Mouse (Mus musculus) cerebellum, adult 8-10 months (tissue): Measurements from ENCODE around the gene Fkbp11.

Experiments
- DNase-seq: peaks from one replicate; pipeline ENCODE4 v3.0.0; 2022

Fkbp11 gene

DNA sequence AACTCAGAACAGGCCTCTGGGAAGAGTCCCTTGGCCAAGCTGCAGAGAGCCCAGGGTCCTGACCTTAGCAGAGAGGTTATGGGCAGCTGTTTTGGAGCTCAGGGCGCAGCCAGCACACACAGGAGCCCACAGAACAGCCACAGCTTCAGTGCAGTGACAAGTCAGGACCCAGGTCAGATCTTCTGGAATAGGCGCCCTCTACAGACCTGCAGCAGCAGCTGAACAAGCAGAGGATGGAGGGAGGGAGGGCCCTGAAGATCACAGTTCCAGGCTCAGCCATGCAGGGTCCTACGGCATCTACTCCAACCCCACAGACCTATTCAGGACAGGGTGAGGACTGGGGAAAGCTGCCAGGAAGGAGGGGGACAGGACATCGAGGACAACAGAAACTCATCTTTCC is 10.8 kb upstream of the Fkbp11 start:
- DNase-seq: no peak

DNA sequence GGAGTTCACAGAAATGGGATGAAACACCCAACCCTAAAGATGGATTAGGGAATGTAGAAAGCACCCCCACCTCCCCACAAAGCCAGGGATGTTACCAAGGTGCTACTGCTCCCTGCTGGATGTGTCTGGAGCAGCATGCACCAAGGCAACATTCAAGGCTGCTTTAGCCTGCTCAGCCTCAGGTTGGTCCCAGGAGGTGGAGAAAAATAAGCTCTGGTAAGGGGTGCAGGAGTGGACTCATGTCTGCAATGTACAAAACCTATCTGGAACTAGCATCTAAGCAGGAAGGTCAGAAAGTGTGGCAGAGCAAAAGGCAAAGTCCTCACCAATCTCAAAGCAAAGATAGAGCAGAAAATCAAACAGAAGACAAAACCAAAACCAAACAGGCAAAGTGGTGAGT is 9.9 kb upstream of the Fkbp11 start:
- no peak for DNase-seq

DNA sequence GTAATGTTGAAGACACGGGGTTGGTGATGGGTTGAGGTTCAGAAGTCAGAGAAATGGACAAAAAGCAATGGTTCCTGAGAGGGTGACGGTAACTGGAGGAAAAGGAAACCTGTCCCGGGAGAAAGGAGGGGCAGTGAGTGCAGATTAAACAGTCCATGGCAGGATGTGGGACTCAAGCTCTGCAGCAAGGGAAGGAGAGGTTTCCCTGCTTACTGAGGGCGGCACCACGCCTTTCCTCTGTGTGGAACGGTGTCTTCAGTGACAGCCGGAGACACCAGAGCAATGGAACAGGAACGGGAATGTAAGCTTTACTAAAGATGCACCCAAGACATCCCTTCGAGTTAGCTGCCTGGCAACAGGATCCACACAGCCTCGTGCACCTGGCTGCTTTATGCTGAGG is 8.5 kb upstream of the Fkbp11 start:
- no peak for DNase-seq

DNA sequence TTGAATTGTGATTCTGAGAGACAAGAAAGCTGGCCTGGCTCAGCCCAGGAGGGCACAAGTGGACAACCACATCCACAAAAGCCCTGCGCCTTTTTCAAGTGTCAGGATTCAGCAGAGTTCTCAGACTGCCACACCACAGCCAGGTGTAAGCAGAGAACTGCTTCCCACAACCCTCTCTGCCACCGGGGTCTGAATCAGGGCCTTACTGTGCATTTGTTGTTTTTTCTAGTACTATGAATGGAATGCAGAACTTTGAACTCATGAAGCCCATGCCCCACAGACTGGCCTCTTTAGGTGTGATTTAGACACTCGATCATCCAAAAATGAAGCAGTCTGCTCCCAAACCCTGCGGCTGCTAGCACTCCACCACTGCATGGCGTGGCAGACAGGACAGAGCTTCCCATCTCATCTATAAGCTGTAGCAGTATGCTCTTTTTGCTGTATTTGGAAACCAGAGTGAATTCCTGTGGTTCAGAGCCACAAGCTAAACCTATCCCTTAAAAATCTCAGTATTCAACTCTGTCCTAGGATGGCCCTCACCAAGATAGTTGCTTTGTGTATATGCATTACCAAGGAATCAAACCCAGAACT is 6.1 kb upstream of the Fkbp11 start:
- DNase-seq: no peak

DNA sequence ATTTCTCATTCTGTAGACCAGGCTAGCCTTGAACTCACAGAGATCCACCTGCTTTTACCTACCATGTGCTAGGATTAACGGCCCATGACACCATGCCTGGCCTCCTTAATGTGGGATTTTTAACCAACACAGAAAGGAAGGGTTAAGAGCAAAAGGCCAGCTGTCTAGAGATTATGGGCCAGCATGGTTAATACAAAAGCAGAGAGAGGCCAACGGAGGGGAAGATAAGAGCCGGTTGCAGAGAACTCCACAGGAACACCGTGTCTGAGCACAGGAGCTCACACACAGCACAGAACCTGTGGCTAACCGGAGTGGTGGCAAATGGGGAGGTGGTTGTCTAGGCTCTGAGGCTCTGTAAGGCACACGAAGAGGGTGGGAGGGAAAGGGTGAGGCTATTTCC is 5.4 kb upstream of the Fkbp11 start:
- DNase-seq: no peak

DNA sequence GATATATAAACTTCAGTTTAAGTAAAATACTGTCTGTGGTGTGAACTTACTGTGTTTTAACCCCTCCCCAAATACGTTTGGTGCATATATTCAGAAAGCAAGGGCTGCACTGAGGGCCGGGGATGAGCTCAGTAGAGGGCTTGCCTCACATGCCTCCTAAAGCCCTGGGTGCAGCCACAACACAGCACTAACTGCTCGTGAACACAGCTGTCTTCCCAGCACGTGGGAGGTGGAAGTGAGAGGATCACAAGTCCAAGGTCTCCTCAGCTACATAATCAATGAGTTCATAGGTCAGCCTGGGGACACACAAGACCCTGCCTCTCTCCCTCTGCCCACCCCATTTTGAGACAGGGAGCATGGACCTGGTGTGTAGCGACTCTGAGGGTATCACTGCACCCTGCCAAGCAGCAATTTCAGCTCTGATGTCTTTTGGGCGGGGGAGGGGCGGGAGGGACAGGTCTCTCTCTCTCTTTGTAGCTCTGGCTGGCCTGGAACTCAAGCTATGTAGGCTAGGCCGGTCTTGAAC is 4.1 kb upstream of the Fkbp11 start:
- no peak for DNase-seq

DNA sequence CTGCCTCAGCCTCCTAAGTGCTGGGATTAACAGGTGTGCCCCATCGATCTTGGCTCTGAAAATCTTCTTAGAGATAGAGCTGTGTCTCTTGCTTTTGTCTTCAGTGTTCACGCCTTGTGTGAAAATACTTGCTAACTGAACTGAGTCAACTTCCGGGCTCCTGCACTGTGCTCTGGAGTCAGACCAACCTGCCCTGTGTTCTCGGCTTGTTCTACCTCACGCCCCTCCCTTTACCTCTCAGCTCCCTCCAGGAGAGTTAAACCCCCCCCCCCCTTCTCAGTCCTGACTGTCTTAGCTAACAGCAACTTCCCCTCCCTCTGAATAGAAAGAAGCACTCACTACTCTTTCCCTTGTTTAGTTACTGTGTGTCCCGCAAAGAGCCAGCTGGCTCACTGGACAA is 2.8 kb upstream of the Fkbp11 start:
- DNase-seq: no peak

DNA sequence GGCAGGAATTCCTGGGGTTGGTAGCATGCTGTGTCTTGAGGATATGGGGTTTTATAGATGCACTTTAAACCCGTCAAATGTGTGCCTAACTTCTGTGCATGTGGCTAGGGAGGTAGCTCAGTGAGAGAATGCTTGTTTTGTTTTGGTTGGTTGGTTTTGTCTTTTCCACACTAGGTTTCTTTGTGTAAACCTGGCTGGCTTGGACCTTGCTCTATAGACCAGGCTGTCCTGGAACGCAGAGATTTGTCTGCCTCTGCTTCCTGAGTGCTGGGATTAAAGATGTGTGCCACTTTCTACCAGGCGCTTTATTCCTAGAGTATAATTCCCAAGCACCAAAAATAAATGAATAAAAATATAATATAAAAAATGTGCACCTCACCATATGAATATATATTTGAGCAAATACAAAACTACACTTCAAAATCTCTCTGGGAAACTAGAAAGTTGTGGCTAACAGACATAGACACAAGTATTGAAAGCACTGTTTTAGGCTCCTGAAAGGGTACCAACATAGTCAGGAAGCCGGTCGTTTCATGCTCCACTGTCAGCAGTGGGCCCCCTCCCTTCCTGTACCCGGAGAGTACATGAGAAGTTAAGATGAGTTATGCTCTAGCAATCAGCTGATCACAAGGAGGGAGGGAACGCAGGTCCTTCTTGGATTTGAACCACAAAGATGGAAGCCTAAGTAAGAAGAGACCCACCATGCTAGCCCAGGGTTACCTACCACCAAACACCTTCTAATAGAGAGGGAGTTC is 2.0 kb upstream of the Fkbp11 start:
- DNase-seq: no peak

DNA sequence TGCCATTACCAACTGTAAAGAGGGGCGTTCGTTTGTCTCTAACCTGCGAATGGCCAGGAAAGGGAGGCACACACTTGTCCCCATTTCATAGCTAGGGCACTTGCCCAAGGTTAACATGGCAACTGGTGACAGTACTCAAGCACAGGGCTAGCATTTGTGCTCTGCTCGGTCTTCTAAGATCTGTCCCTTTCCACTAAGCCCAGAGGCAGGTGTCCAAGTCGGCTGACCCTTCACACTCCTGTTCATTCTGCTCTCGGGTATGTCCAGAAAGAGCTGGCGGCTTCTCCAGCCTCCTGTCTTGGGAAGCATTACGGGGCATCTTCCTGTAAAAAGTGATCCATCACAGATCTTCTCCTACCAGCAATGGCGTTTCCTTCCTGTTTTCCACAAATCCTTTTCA is 368 bp upstream of the Fkbp11 start:
- no peak for DNase-seq

DNA sequence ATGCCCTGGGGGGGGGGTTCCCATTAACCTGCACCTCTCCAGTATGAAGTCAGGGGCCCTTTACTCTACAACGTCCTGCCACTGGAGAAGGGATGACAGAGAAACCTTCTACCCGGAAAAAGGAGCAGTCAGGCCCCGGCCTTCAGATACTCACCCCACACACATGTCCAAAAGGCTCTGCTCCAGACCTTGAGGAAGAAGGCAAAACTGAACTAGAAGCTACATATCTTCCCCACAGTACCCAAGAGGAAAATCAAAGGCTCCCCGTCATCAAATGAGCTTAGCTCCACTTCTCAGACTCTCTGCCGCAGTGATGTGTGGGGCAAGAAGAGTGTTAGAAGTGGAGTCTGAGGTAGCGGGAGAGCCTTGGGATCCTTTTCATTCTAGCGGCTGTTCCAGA is 1.3 kb downstream of the Fkbp11 start:
- DNase-seq: no peak

DNA sequence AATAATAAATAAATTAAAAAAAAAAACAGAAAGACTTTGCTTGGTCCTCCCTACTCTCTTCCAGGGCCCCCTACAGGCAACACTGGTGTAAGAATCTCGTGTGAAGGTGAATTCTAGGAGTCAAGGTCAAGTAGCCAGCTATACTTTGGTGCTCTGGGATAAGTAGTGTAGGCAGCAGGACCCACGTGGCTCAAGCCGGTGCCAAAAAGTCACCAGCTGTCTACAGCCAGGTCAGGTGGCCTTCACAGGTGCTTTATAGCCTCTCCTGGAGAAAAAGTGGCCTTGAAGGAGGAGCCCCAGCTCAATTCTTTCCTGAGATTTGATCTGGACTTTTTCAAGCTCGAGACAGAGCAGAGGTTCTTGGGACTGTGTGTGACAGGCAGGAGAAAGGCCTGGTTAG is 1.9 kb downstream of the Fkbp11 start:
- no peak for DNase-seq

DNA sequence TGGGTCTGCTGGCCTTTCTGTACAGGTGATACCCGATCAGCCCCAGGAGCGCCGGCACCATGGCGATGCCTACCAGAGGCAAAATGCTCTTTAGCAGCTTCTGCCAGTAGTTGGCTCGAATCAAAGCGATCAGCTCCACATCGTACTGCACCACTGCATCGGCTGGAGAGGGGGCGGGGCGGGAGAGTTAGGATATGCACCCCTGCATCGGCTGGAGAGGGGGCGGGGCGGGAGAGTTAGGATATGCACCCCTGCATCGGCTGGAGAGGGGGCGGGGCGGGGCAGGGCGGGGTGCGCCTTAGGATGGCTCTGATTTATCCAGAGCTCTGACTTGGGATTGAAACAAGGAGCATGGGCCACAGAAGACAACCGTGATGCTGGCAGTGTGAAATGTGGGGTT is 3.6 kb downstream of the Fkbp11 start:
- no peak for DNase-seq

DNA sequence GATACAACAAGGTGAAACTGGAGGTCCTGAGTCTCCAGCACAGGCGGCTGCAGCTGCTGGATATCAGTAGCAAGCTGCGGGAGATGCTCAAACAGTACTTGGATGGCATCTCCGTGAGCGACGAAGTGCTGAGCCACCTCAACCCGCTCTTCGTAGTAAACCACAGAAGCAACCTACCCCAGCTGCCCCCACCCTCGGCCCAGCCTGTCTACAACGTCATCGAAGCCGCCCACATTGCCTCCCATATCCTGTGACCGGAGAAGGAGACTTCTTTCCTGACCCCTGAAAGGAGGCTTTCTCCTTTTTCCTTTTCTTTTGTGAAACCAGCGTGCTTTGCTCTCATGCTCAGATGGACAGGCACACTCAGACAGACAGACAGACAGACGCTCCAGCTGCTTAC is 5.1 kb downstream of the Fkbp11 start:
- DNase-seq: no peak

DNA sequence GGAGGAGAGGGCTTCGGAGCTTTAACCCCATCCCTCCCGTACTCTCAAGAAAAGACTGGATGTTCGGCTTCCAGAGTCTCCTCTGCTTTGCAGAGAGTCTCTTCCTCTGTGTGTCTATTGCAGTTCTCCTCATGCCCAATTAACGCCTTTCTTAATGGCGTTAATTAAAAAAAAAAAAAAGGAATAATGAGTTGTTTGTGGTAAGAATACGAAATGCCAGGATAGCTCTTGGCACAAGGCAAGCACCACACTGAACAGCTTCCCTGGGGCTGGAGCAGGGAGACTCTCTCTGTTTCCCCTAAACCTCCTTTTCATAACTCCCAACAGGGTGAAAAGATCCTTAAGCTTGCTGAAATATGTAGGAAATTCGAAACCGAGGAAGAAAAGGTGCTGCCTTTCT is 5.8 kb downstream of the Fkbp11 start:
- no peak for DNase-seq

DNA sequence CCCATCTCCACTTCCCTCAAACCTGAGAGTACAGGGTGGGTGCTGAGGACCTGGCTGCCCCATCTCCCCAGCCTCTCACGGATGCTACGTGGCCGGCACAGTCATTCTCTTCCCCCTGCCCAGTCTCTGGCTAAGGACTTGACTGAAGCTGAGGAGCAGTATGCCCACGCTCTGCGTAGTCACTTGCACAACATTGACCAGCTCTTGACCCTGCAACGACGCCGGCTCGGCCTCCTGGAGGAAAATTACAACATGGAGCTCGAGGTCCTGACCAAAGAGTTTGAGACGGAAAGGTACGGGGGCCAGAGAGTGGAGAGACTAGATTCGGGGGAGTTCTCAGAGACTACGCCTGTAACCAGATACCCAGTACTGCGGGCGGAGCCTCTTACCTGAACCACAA is 10.7 kb downstream of the Fkbp11 start:
- DNase-seq: no peak

DNA sequence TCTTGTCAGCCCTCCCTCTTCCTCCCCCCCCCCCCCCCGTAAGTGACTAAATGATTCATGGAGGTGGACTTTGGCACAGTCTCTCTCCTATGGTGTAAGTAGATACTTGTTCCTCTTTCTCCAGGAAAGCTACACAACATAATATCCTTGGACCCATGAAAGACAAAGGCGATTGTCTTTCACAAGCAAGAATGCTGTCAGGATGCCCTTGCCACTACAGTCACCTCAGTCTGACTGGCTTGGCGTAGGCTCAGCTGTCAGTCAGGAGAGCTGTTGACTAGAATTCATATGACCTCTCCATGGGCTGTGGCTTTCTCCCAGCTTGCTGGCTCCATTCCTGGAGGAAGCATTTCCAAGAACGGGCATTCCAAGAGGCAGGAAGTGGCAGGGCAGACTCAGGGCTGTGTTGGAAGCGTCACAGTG is 13.8 kb downstream of the Fkbp11 start:
- DNase-seq: no peak

DNA sequence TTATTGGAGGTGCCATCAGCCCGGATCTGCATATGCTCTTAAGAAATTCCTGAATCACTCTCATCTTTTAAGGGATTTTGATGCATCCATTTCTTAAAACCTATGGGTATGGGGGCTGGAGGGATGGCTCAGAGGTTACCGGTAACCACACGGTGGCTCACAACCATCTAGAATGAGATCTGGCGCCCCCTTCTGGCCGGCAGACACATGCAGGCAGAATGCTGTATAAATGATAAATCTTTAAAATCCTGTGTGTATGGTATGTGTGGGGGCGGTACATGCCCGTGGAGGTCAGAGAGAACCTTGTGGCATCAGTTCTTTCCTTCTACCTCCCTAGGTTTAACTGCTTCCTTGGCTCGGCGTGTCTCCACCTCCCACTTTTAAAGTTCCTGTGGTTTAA is 17.6 kb downstream of the Fkbp11 start:
- DNase-seq: peak; percentile 58

DNA sequence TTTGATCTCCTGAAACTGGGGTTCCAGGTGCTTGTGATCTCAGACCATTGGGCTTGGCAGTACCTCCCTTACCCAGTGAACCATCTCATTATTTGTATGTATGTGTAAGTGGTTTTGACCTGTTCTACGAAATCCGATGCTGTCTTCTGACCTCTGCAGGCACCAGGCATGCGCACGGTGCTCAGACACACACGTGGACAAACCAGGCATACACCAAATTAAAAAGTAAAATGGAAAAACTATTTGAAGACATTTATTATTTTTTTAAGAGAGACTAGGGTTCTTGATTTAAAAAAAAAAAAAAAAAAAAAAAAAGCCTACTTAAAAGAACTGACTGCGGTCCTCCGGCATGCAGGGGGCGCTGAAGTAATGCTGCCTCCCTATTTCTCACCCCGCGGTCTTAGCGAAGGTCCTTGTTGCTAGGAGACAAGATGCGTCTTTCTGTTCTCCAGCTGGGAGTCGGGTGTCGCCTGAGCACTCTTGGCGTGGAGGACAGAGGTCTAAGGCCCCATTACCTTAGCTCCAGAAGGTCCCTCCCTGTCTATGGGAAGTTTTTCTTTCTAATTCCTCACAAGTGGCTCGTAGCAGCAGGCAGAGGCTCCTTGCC is 20.1 kb downstream of the Fkbp11 start, which contains the start of gene Ccdc65:
Gene Ccdc65 (plus strand): TSS at position 442 of the 607 bp plus-strand sequence.
- DNase-seq: peak; percentile 83

DNA sequence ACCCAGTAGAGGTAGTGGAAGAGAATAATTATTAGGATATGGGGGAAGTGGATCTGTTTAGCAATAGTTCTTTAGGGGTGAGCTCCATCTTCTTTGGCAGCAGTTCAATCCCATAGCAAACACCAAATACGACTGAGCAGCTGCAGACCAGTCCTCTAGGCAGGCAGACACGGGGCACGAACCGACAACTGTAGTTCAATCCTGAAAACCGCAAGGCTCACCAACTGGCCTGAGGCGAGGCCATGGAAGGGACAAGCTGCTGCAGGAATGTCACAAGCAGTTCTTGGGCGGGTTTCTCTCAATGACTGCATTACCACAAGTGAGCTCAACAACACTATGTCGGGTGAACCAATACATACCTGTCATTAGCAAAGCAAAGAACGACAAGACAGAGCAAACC is 23.7 kb downstream of the Fkbp11 start:
- DNase-seq: no peak

DNA sequence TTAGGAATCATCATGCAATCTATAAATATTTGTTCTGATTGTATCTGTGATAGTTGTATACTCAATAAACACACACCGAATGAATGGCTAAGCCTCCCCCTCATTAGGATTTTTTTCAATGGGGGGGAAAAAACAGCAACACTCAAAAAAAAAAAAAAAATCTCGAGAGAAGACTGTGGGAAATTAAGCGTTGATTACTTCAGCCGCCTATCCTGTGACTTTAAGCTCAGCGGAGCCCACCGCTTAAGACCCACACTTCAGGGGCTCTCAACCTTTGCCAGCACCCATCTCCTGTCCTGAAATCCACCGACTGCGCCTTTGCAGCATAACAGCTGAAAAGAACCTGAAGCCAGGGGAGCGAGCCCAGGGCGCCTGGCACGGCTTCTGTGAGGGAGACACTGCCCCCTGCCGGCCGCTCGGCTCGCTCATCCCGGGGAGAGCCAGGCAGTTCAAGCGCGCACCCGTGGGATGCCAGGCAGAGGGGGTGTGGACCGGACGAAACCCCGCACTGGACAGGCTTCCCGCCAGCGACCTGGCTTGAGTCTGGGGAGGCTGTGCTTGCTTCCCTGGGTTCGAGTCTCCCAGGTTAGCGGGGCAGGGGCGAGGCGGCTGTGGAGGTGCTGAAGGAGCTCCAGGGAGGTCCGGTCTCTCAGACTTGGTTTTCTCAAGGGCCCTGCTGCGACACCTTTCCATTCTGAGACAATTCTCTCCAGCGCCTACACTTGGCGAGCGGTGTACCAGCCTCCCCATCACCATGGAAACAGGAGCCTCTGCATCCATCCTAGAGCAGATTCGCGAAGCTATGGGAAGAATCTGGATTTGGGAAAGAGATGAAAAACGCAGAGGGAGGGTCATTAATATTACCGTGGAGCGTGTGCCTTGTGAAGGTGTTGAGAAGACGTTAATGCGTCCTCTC is 28.6 kb downstream of the Fkbp11 start:
- DNase-seq: peak; percentile 90

DNA sequence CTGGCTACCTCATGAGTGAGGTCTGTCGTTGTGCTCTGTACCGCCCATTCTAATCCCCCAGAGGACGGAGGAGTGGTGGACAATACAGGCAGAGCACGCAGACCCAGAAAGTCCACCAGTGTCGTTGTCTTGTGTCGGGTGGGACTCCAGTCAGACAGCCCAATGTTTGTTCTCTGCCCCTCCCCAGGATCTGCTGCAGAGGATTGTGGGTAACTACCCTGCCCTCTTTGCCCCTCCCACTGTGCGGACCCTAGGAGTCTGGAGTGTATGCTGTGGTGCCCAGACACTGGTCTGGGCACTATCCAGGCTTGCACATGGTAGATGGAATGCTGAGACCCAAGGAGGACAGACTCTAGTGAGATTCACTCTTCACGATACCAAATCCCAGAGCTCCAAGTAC is 31.8 kb downstream of the Fkbp11 start:
- no peak for DNase-seq

DNA sequence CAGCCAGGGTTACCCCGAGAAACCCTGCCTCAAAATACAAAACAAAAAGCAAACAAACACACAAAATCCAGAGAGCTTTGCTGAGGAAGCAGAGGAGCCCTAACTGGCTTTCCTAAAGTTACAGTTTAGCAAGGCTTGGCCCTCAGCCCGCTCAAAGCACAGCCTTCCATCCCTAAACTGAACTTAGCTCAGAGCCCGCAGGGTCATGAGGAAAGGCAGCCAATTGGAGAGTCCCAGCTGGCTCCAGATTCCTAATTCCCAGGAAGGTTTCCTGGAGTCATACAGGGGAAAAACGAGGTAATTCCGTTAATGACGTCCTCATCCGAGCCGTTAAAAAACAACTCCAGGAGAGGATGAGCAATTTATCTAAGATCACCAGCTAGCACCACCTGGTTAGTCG is 32.3 kb downstream of the Fkbp11 start:
- DNase-seq: no peak

DNA sequence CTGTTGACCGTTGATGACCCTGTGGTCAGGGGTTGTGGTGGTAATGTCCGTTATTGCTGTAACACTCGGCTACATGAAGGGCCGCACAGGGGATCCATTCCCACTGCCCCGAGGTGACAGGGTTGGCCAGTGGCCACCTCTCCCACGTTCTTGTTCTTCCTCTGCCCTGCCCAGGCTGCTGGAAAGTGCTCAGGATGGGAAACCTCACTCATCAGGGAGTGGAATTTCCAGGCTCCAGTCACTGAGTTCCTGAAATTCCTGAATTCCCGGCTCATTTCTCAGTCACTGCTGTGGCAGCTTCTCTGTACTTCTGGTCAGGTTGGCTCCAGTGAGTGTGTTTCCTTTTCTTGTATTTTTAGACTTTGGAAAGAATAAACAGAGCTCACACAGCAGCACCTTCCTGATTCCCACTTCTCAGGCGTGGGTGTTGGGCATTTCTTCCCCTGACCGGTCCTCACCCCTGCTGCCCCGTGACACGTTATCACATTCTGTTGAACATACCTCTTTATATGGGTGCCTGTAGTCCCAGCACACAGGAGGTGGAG is 35.8 kb downstream of the Fkbp11 start:
- no peak for DNase-seq
